Mouse (Mus musculus): ENCODE results near the gene Rps10. TPM values are rescaled to one million over a fixed set of nuclear protein-coding genes. Genes with fewer than 3 reads are reported as not detected.

The Rps10 gene
- polyA plus RNA-seq, 1 experiment = 1,233 TPM

- no peak for DNase-seq (ENCODE audit: low read depth, low spot score)
- WGBS = 3% methylated on average over 23 of the region's 23 CpGs
These were observed 14.6 kb downstream of the Rps10 start for GRCm38 (mm10) chr17:27621705-27622531.

DNA sequence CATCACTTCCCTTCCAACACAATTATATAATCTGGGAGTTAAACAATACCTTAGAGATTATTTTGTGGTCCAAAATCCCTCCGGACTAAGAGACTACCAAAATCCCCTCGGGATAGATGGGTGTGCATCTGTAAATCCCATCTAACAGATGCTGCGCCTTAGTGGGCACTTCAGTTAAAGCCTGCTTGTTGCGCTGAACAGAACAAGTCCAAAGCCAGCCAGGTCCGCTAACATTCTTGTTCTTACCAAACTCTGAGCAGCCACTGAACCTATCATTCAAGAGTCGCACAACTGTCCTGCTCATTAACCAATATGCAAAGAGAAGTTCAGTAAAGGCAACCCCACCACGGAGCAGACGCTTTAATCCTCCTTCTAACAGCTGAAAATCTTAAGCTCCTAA is 15.3 kb downstream of the Rps10 start:
- DNase-seq (ENCODE audit: low read depth, low spot score) = no peak
- 44% methylated on average over 8 of the region's 8 CpGs for WGBS

GRCm38 (mm10) chr17:27615388-27615787 is 21.1 kb downstream of the Rps10 start:
- WGBS = 78% methylated on average over 7 of the region's 7 CpGs

GRCm38 (mm10) chr17:27613016-27613415 is 23.5 kb downstream of the Rps10 start:
- DNase-seq (ENCODE audit: low read depth, low spot score) = no peak
- WGBS = 57% methylated on average over 4 of the region's 4 CpGs

More at GRCm38 (mm10) chr17:27615388-27615787, 21.1 kb downstream of the Rps10 start:
- DNase-seq (ENCODE audit: low read depth, low spot score) = no peak

GRCm38 (mm10) chr17:27611994-27612393 is 24.5 kb downstream of the Rps10 start:
- WGBS = 66% methylated on average over 5 of the region's 5 CpGs

DNA sequence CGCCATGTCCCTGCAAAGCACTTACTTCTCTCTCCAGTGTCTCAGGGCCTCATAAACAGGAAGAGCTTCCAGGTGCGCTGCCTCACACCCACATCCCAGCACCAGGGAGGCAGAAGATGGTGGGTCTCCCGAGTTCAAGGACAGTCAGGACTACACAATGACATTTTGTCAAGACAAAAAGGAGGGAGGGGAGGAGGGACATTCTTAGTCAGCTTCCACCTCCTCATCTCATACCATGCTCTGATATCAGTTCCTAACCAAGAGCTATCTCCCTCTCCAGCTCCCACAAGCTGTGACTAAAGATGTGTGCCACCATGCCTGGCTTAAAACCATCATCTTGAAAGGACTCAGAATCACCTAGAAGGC is 25.0 kb downstream of the Rps10 start:
- DNase-seq (ENCODE audit: low read depth, low spot score) = no peak
- WGBS = 26% methylated on average over 3 of the region's 3 CpGs

More at GRCm38 (mm10) chr17:27611994-27612393, 24.5 kb downstream of the Rps10 start:
- no peak for DNase-seq (ENCODE audit: low read depth, low spot score)

- 73% methylated on average over 10 of the region's 10 CpGs for WGBS
- no peak for DNase-seq (ENCODE audit: low read depth, low spot score)
These were observed 25.6 kb downstream of the Rps10 start for GRCm38 (mm10) chr17:27610679-27611518.

DNA sequence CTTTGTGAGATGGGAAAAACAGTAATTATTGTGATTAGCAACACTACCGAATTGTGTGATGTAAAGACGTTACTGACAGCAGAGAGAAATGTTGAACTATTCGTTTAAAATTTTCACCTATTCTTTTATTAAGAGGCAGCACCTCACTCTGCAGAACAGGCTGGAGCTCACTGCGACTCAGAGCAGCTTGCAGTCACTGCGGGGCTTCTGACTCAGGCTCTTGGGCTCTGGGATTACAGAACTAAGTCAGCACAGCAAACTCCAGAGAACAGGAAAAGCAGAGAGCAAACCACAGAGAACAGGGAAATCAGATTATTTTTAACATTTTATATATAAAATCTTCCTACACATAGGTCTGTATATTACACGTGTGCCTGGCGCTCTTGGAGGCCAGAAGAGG is 26.9 kb downstream of the Rps10 start:
- WGBS = 61% methylated on average over 7 of the region's 7 CpGs
- no peak for DNase-seq (ENCODE audit: low read depth, low spot score)

- DNase-seq (ENCODE audit: low read depth, low spot score) = no peak
- WGBS = 69% methylated on average over 21 of the region's 21 CpGs
These were observed 32.8 kb downstream of the Rps10 start for GRCm38 (mm10) chr17:27603522-27604234.

GRCm38 (mm10) chr17:27603036-27603435 is 33.4 kb downstream of the Rps10 start:
- WGBS = 62% methylated on average over 2 of the region's 2 CpGs
- no peak for DNase-seq (ENCODE audit: low read depth, low spot score)

DNA sequence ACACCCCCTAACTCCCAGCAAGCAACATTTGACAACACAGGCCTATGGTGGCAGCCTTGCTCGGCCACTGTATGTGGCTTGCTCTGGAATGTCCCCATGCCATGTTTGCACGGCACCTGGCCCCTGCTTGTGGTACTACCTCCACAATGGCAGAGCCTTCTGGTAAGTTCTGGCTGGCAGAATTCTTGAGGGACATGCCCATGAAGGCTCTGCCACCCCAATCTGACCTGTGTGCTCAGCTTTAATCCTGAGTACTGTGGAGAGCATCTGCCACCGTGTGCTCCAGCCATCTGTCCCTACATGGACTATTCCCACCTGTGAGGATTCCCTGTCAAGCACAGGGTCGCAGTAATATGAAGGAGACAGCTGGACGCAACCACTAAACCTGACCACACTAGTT is 35.6 kb downstream of the Rps10 start:
- DNase-seq (ENCODE audit: low read depth, low spot score) = no peak
- WGBS = 67% methylated on average over 5 of the region's 5 CpGs

- WGBS = 64% methylated on average over 3 of the region's 3 CpGs
- no peak for DNase-seq (ENCODE audit: low read depth, low spot score)
These were observed 36.2 kb downstream of the Rps10 start for GRCm38 (mm10) chr17:27600286-27600685.

GRCm38 (mm10) chr17:27596376-27597190 is 39.9 kb downstream of the Rps10 start:
- WGBS = 72% methylated on average over 21 of the region's 21 CpGs
- DNase-seq (ENCODE audit: low read depth, low spot score) = no peak

GRCm38 (mm10) chr17:27595659-27596375 is 40.7 kb downstream of the Rps10 start:
- DNase-seq (ENCODE audit: low read depth, low spot score) = no peak
- WGBS = 82% methylated on average over 15 of the region's 15 CpGs

DNA sequence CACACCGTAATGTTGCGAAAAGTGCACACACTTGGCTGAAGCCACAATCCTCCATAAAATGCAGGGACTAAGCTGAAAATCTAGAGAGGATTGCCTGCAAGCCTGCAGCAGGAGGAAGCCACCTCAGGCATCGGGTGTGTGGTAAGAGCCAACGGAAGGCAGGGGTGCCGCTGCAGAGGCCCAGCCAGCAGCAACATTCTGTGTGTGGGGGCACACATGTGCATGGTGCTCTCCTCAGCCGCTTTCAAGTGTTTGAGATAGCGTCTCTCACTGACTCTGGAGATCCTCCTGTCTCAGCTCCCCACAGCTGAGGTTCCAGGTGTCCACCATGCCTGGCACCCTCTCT is 43.9 kb downstream of the Rps10 start:
- no peak for DNase-seq (ENCODE audit: low read depth, low spot score)
- 94% methylated on average over 7 of the region's 7 CpGs for WGBS

DNA sequence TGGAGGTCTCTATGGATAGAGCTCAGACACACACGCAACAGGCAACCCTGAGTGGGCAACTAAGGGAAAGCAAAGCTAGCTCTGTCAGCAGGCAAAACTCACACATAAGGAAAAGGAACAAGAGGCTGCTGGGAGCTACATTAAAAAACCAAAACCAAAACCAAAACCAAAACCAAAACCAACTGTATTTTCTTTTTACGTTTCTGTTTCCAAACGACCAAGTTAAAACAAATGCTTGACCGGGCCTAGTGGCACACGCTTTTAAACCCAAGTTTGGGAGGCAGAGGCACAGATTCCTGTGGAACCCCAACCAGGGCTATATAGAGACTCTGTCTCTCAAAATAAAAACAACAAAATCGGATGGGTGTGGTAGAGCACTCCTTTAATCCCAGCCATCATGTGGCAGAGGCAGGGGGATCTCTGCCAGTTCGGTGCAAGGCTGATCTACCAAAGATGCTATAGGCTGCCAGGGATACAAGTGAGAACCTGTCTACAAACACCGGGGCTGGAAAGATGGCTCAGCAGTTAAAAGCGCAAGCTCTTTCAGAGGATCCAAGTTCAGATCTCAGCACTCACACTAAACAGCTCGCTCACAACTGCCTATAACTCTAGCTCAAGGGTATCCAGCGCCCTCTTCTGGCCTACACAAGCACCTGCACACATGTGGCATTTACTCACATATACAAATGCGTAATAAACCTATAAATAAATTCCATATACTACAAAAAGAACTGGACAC is 44.5 kb downstream of the Rps10 start:
- 67% methylated on average over 12 of the region's 12 CpGs for WGBS
- no peak for DNase-seq (ENCODE audit: low read depth, low spot score)

- WGBS = 74% methylated on average over 8 of the region's 8 CpGs
- no peak for DNase-seq (ENCODE audit: low read depth, low spot score)
These were observed 48.2 kb downstream of the Rps10 start for GRCm38 (mm10) chr17:27588231-27588630.

GRCm38 (mm10) chr17:27587252-27587651 is 49.2 kb downstream of the Rps10 start:
- no peak for DNase-seq (ENCODE audit: low read depth, low spot score)
- 79% methylated on average over 12 of the region's 12 CpGs for WGBS

Measured in large intestine, adult 2 months (tissue).